Mouse (Mus musculus): ENCODE data around the gene Cldn13.

The Cldn13 gene

GRCm38 (mm10) chr5:134933281-134933680 lies 18.0 kb upstream of the Cldn13 start:
- DNase-seq, result no peak

GRCm38 (mm10) chr5:134932903-134933276 lies 17.6 kb upstream of the Cldn13 start:
- peak; percentile 74 to 85 for DNase-seq

- peak; percentile 90 to 93 for DNase-seq
Measured at GRCm38 (mm10) chr5:134932179-134932902, 17.0 kb upstream of the Cldn13 start, which contains the start of gene Mettl27. Gene Mettl27 (plus strand): TSS chr5:134932368.

GRCm38 (mm10) chr5:134929988-134930387 lies 14.7 kb upstream of the Cldn13 start:
- no peak for DNase-seq

GRCm38 (mm10) chr5:134926726-134927125 lies 11.4 kb upstream of the Cldn13 start:
- no peak for DNase-seq

- DNase-seq, result no peak
Measured at GRCm38 (mm10) chr5:134923141-134923540, 7.8 kb upstream of the Cldn13 start.

GRCm38 (mm10) chr5:134921106-134921505 lies 5.8 kb upstream of the Cldn13 start:
- DNase-seq, result no peak

- no peak for DNase-seq
Measured at GRCm38 (mm10) chr5:134920106-134920687, 4.9 kb upstream of the Cldn13 start.

GRCm38 (mm10) chr5:134919097-134919496 lies 3.8 kb upstream of the Cldn13 start:
- no peak for DNase-seq

- DNase-seq, result peak; percentile 60 to 72
Measured at GRCm38 (mm10) chr5:134918071-134918832, 2.9 kb upstream of the Cldn13 start.

GRCm38 (mm10) chr5:134914510-134914909 lies 816 bp downstream of the Cldn13 start:
- DNase-seq, result no peak

- no peak for DNase-seq
Measured at GRCm38 (mm10) chr5:134913753-134914152, 1.6 kb downstream of the Cldn13 start.

- DNase-seq, result no peak
Measured at GRCm38 (mm10) chr5:134913352-134913751, 2.0 kb downstream of the Cldn13 start.

- DNase-seq, result no peak
Measured at GRCm38 (mm10) chr5:134911901-134912300, 3.4 kb downstream of the Cldn13 start.

GRCm38 (mm10) chr5:134907135-134907534 lies 8.2 kb downstream of the Cldn13 start:
- DNase-seq, result peak; percentile 91 to 94

GRCm38 (mm10) chr5:134906633-134907032 lies 8.7 kb downstream of the Cldn13 start, which contains the start of gene Tmem270:
Gene Tmem270 (minus strand): TSS chr5:134906733.
- no peak for DNase-seq

GRCm38 (mm10) chr5:134901644-134902027 lies 13.7 kb downstream of the Cldn13 start:
- DNase-seq, result no peak

GRCm38 (mm10) chr5:134901012-134901643 lies 14.2 kb downstream of the Cldn13 start:
- peak in 1 of 2 experiments; percentile 52 for DNase-seq

GRCm38 (mm10) chr5:134897596-134897995 lies 17.7 kb downstream of the Cldn13 start:
- DNase-seq, result peak in 1 of 2 experiments; percentile 40

GRCm38 (mm10) chr5:134896965-134897364 lies 18.4 kb downstream of the Cldn13 start:
- no peak for DNase-seq

GRCm38 (mm10) chr5:134895291-134895690 lies 20.0 kb downstream of the Cldn13 start:
- peak; percentile 37 to 63 for DNase-seq

- DNase-seq, result no peak
Measured at GRCm38 (mm10) chr5:134892717-134893116, 22.6 kb downstream of the Cldn13 start.

GRCm38 (mm10) chr5:134891552-134891951 lies 23.8 kb downstream of the Cldn13 start:
- DNase-seq, result peak; percentile 46 to 75

Data from lung, adult 18-20 months (tissue).